Mouse (Mus musculus): ENCODE measurements around the gene Uvrag. TPM values are rescaled to one million over a fixed set of nuclear protein-coding genes. Genes with fewer than 3 reads are reported as not detected.

Uvrag gene
- polyA plus RNA-seq, 1 experiment, result 40.2 TPM

DNA sequence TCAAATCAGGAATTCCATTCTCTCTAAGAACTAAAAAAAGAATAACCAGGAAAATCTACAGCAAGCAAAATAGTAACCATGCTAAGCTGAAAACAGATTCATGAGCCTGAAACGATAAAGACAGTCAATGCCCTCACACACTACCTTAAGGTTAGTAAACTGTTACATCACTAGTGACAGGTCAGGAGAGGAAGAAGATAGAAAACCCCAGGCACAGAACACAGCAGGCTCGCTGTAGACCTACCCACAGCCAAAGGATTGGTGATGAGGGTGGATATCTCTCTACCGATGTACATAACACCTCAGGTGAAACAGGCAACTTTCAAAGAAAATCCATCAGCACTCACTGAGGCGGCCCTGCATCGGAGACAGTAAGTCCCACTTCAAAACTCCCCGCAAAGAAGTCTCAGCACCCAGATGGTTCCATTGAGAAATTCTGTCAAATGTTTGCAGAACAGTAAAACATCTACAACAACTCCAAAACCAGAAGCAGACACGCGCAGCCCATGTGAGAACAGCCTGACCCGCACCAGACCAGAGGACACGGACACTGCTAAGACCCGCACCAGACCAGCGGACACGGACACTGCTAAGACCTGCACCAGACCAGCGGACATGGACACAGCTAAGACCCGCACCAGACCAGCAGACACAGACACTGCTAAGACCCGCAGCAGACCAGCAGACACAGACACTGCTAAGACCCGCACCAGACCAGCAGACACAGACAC, 48.9 kb downstream of the Uvrag start:
- H3K4me1 ChIP-seq (ENCODE audit: control insufficient read depth, insufficient read depth, low read length), result peaks cover 2% of the 10 kb centered on the region
- H3K27ac ChIP-seq (ENCODE audit: insufficient read depth, low read length), result no peak overlapping the region
- H3K4me3 ChIP-seq (ENCODE audit: insufficient read depth, low read length), result no peak overlapping the region
- no peak for TF ChIP-seq CTCF (IDR thresholded peaks at IDR 0.05; ENCODE audit: borderline replicate concordance, insufficient read depth, low read length)
- TF ChIP-seq POLR2A (IDR thresholded peaks at IDR 0.05; ENCODE audit: low read depth, low read length), result no peak

DNA sequence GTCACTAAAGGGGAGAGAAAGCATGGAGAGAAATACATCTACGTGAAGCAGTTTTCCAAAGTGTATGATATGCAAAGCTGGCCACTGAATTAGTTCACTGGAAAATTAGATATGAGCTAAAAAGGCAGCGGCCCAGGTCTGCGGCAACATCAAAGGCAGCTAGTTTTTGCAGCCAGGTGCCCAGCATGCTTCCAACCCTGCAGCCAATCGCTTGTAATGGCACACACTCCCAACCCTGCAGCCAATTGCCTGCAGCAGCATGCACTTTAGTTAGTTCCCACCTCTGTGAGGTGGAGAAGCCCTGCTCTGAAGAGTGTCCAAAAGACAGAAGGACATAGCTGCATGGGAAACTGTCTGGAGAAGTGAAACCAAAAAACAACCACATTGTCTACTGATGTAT, 51.2 kb downstream of the Uvrag start:
- TF ChIP-seq POLR2A (IDR thresholded peaks at IDR 0.05; ENCODE audit: low read depth, low read length) (no peak), CTCF (IDR thresholded peaks at IDR 0.05; ENCODE audit: borderline replicate concordance, insufficient read depth, low read length) (no peak)
- peaks cover 16% of the 10 kb centered on the region for H3K4me1 ChIP-seq (ENCODE audit: control insufficient read depth, insufficient read depth, low read length)
- H3K27ac ChIP-seq (ENCODE audit: insufficient read depth, low read length), result no peak overlapping the region
- no peak overlapping the region for H3K4me3 ChIP-seq (ENCODE audit: insufficient read depth, low read length)

- H3K4me3 ChIP-seq (ENCODE audit: insufficient read depth, low read length), result no peak overlapping the region
- no peak overlapping the region for H3K27ac ChIP-seq (ENCODE audit: insufficient read depth, low read length)
- TF ChIP-seq CTCF (IDR thresholded peaks at IDR 0.05; ENCODE audit: borderline replicate concordance, insufficient read depth, low read length) (no peak), POLR2A (IDR thresholded peaks at IDR 0.05; ENCODE audit: low read depth, low read length) (no peak)
- peaks cover 14% of the 10 kb centered on the region for H3K4me1 ChIP-seq (ENCODE audit: control insufficient read depth, insufficient read depth, low read length)
Observed at GRCm38 (mm10) chr7:99088576-99089346, 52.2 kb downstream of the Uvrag start.

GRCm38 (mm10) chr7:99087581-99087980, 53.4 kb downstream of the Uvrag start:
- TF ChIP-seq POLR2A (IDR thresholded peaks at IDR 0.05; ENCODE audit: low read depth, low read length) (no peak), CTCF (IDR thresholded peaks at IDR 0.05; ENCODE audit: borderline replicate concordance, insufficient read depth, low read length) (no peak)
- Histone ChIP-seq H3K4me1 (ENCODE audit: control insufficient read depth, insufficient read depth, low read length) (peaks cover 13% of the 10 kb centered on the region), H3K4me3 (ENCODE audit: insufficient read depth, low read length) (no peak overlapping the region), H3K27ac (ENCODE audit: insufficient read depth, low read length) (no peak overlapping the region)

GRCm38 (mm10) chr7:99086646-99087443, 54.1 kb downstream of the Uvrag start:
- no peak overlapping the region for H3K4me3 ChIP-seq (ENCODE audit: insufficient read depth, low read length)
- H3K4me1 ChIP-seq (ENCODE audit: control insufficient read depth, insufficient read depth, low read length), result peaks cover 13% of the 10 kb centered on the region
- no peak overlapping the region for H3K27ac ChIP-seq (ENCODE audit: insufficient read depth, low read length)
- TF ChIP-seq POLR2A (IDR thresholded peaks at IDR 0.05; ENCODE audit: low read depth, low read length) (no peak), CTCF (IDR thresholded peaks at IDR 0.05; ENCODE audit: borderline replicate concordance, insufficient read depth, low read length) (no peak)

DNA sequence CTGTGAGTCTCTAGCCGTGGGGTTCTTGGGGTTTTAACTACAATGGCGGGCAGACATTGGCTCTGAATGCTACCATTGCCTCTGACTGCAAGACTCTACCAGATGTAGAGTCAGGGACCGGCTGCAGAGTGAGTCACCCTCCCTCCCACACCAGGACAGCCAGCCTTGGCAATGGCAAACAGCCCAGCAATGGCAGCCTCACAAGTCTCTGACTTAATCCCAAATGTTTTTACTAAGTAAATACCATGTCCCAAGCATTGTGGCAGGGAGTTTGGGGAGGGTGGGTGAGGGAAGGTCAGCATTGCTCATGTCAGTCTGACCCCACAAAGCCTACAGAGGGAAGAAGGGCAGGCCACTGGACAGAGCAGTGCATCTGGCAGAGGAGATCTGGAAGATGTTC, 55.7 kb downstream of the Uvrag start:
- TF ChIP-seq POLR2A (IDR thresholded peaks at IDR 0.05; ENCODE audit: low read depth, low read length) (no peak), CTCF (IDR thresholded peaks at IDR 0.05; ENCODE audit: borderline replicate concordance, insufficient read depth, low read length) (no peak)
- peaks cover 13% of the 10 kb centered on the region for H3K4me1 ChIP-seq (ENCODE audit: control insufficient read depth, insufficient read depth, low read length)
- no peak overlapping the region for H3K4me3 ChIP-seq (ENCODE audit: insufficient read depth, low read length)
- peak overlapping the region; percentile 37 for H3K27ac ChIP-seq (ENCODE audit: insufficient read depth, low read length)

GRCm38 (mm10) chr7:99079522-99079921, 61.4 kb downstream of the Uvrag start:
- Histone ChIP-seq H3K4me1 (ENCODE audit: control insufficient read depth, insufficient read depth, low read length) (0 out of 2 replicates have a peak, but pooled peaks cover 2% of the 10 kb centered on the region), H3K4me3 (ENCODE audit: insufficient read depth, low read length) (no peak overlapping the region), H3K27ac (ENCODE audit: insufficient read depth, low read length) (no peak overlapping the region)
- no peak for TF ChIP-seq POLR2A (IDR thresholded peaks at IDR 0.05; ENCODE audit: low read depth, low read length)
- no peak for TF ChIP-seq CTCF (IDR thresholded peaks at IDR 0.05; ENCODE audit: borderline replicate concordance, insufficient read depth, low read length)

GRCm38 (mm10) chr7:99078805-99079204, 62.1 kb downstream of the Uvrag start:
- no peak overlapping the region for H3K4me3 ChIP-seq (ENCODE audit: insufficient read depth, low read length)
- H3K4me1 ChIP-seq (ENCODE audit: control insufficient read depth, insufficient read depth, low read length), result 0 out of 2 replicates have a peak, but pooled peaks cover 2% of the 10 kb centered on the region
- TF ChIP-seq CTCF (IDR thresholded peaks at IDR 0.05; ENCODE audit: borderline replicate concordance, insufficient read depth, low read length), result no peak
- TF ChIP-seq POLR2A (IDR thresholded peaks at IDR 0.05; ENCODE audit: low read depth, low read length), result no peak
- H3K27ac ChIP-seq (ENCODE audit: insufficient read depth, low read length), result no peak overlapping the region

GRCm38 (mm10) chr7:99077234-99077633, 63.7 kb downstream of the Uvrag start:
- no peak overlapping the region for H3K4me3 ChIP-seq (ENCODE audit: insufficient read depth, low read length)
- no peak overlapping the region for H3K27ac ChIP-seq (ENCODE audit: insufficient read depth, low read length)
- 0 out of 2 replicates have a peak, but pooled peaks cover 2% of the 10 kb centered on the region for H3K4me1 ChIP-seq (ENCODE audit: control insufficient read depth, insufficient read depth, low read length)
- no peak for TF ChIP-seq POLR2A (IDR thresholded peaks at IDR 0.05; ENCODE audit: low read depth, low read length)
- no peak for TF ChIP-seq CTCF (IDR thresholded peaks at IDR 0.05; ENCODE audit: borderline replicate concordance, insufficient read depth, low read length)
